Mouse (Mus musculus) olfactory bulb, adult 2 months (tissue): Measurements from ENCODE around the gene Uspl1. TPM values are rescaled to one million over a fixed set of nuclear protein-coding genes. Genes with fewer than 3 reads are reported as not detected.

Experiments
- H3K27ac ChIP-seq: fragments of 200-500 bp; 2 replicates; pipeline ENCODE4 v1.5.1; 2012; ENCODE audit warnings: low read depth, low read length; ENCODE audit not compliant: insufficient read depth
- H3K4me1 ChIP-seq: fragments of 200-500 bp; 2 replicates; pipeline ENCODE4 v1.6.1; 2012; ENCODE audit warnings: low read length; ENCODE audit not compliant: control insufficient read depth, insufficient read depth
- H3K4me3 ChIP-seq: fragments of 200-500 bp; 2 replicates; pipeline ENCODE4 v1.5.1; 2012; ENCODE audit warnings: mild to moderate bottlenecking, low read depth, low read length, moderate library complexity; ENCODE audit not compliant: insufficient read depth
- CTCF ChIP-seq: fragments of 200-500 bp; IDR thresholded peaks from 2 replicates; pipeline ENCODE4 v1.5.1; 2012; ENCODE audit warnings: low read depth, mild to moderate bottlenecking, low read length, moderate library complexity; ENCODE audit not compliant: insufficient read depth
- POLR2A ChIP-seq: fragments of 200-500 bp; IDR thresholded peaks from 2 replicates; pipeline ENCODE4 v1.6.1; 2012; ENCODE audit warnings: mild to moderate bottlenecking, low read depth, low read length, moderate library complexity; ENCODE audit not compliant: insufficient read depth
- WGBS: fragments of 180-500 bp; shearing (Covaris S2); methylation state at CpG from one replicate; pipeline ENCODE4 v1.1.7; 2018; 5-methylcytosine and 5-hydroxymethylcytosine counted together
- polyA plus RNA-seq: library from polyadenylated mRNA; stranded (reverse); fragments of >200 nt; gene quantifications from 2 replicates; pipeline ENCODE4 v1.2.4, GENCODE M21; 2012; ENCODE audit warnings: low replicate concordance; ENCODE audit not compliant: missing spikeins, insufficient read depth, insufficient read length

The Uspl1 gene
- polyA plus RNA-seq, 1 experiment, result not detected

GRCm38 (mm10) chr5:149143766-149144375, 40.3 kb upstream of the Uspl1 start:
- TF ChIP-seq CTCF (no peak; the same call in 1 of the 2 replicates), POLR2A (no peak)
- peaks cover 10% of the 10 kb centered on the region for H3K4me1 ChIP-seq
- no peak overlapping the region for H3K4me3 ChIP-seq
- 29% methylated on average over 25 of the region's 25 CpGs for WGBS
- peak overlapping the region; percentile 23 for H3K27ac ChIP-seq

GRCm38 (mm10) chr5:149146691-149147090, 37.5 kb upstream of the Uspl1 start:
- Histone ChIP-seq H3K27ac (no peak overlapping the region), H3K4me1 (peaks cover 14% of the 10 kb centered on the region), H3K4me3 (no peak overlapping the region)
- WGBS, result 97% methylated on average over 7 of the region's 7 CpGs
- TF ChIP-seq CTCF (no peak), POLR2A (no peak)

- TF ChIP-seq CTCF (no peak), POLR2A (no peak)
- Histone ChIP-seq H3K4me1 (peaks cover 20% of the 10 kb centered on the region), H3K27ac (no peak overlapping the region), H3K4me3 (no peak overlapping the region)
- WGBS, result 90% methylated on average over 8 of the region's 8 CpGs
Observed at GRCm38 (mm10) chr5:149147386-149148000, 36.7 kb upstream of the Uspl1 start.

- WGBS, result 95% methylated on average over 3 of the region's 3 CpGs
- Histone ChIP-seq H3K4me3 (no peak overlapping the region), H3K4me1 (peaks cover 14% of the 10 kb centered on the region), H3K27ac (no peak overlapping the region)
- no peak for TF ChIP-seq POLR2A
- TF ChIP-seq CTCF, result no peak
Observed at GRCm38 (mm10) chr5:149150882-149151281, 33.3 kb upstream of the Uspl1 start.

- TF ChIP-seq CTCF (no peak), POLR2A (no peak)
- WGBS, result 25% methylated on average over 13 of the region's 13 CpGs
- H3K4me3 ChIP-seq, result 0 out of 2 replicates have a peak overlapping the region, but pooled peaks have one; percentile 13
- H3K27ac ChIP-seq, result peak overlapping the region; percentile 84
- peaks cover 14% of the 10 kb centered on the region for H3K4me1 ChIP-seq
Observed at GRCm38 (mm10) chr5:149152063-149152773, 31.9 kb upstream of the Uspl1 start.

- 22% methylated on average over 12 of the region's 12 CpGs for WGBS
- Histone ChIP-seq H3K4me1 (peaks cover 14% of the 10 kb centered on the region), H3K27ac (peak overlapping the region; percentile 84), H3K4me3 (peak overlapping the region; percentile 13; the same call in 1 of the 2 replicates)
- TF ChIP-seq POLR2A (no peak), CTCF (no peak)
Observed at GRCm38 (mm10) chr5:149152774-149153155, 31.4 kb upstream of the Uspl1 start.

GRCm38 (mm10) chr5:149156886-149157563, 27.1 kb upstream of the Uspl1 start:
- no peak overlapping the region for H3K4me3 ChIP-seq
- H3K27ac ChIP-seq, result no peak overlapping the region
- 93% methylated on average over 18 of the region's 18 CpGs for WGBS
- TF ChIP-seq POLR2A, result no peak
- no peak for TF ChIP-seq CTCF
- peaks cover 9% of the 10 kb centered on the region for H3K4me1 ChIP-seq

- H3K27ac ChIP-seq, result no peak overlapping the region
- no peaks in the 10 kb centered on the region for H3K4me1 ChIP-seq
- H3K4me3 ChIP-seq, result no peak overlapping the region
- 96% methylated on average over 6 of the region's 6 CpGs for WGBS
- no peak for TF ChIP-seq CTCF
- no peak for TF ChIP-seq POLR2A
Observed at GRCm38 (mm10) chr5:149159021-149159420, 25.1 kb upstream of the Uspl1 start.
